Mouse (Mus musculus) bone marrow, adult 2 months (tissue): ENCODE measurements at regions not wholly inside any gene's neighbourhood (a gene's known extent, or its start where the extent isn't known, plus 50 kb on each side); places are given as distances from the start of the nearest gene placed in this dataset.

ENCODE experiments used
- CTCF ChIP-seq: fragments of 200-500 bp; IDR thresholded peaks from 2 replicates; pipeline ENCODE4 v1.5.1; 2011; ENCODE audit warnings: low read length, control low read depth; ENCODE audit not compliant: control insufficient read depth, insufficient read depth
- POLR2A ChIP-seq: fragments of 200-500 bp; IDR thresholded peaks from 2 replicates; pipeline ENCODE4 v1.6.1; 2011; ENCODE audit warnings: low read depth, mild to moderate bottlenecking, control low read depth, low read length, borderline replicate concordance; ENCODE audit not compliant: control insufficient read depth

DNA sequence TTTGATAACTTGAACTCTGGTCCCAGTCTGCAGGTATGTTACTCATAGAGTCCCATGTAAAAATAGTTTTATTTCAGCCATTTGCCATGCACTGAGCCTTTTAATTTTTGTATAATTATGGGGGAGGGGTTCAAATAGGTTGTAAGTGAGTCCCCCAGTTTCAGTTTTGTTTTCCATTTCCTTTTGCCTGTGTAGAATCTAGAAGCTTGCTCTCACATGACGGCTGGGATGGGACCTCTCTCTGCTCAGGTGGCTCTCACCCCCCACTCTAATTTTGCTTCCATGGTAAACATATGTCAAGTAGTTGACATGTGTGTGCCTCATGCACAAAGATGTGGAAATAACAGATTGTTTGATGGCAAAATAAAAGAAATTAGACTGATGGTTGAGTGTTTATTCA is 73.8 kb upstream of the Runx1 start:
- no peak for TF ChIP-seq CTCF
- no peak for TF ChIP-seq POLR2A
